Mouse (Mus musculus): ENCODE data around the gene Glg1. TPM values are rescaled to one million over a fixed set of nuclear protein-coding genes. Genes with fewer than 3 reads are reported as not detected.

Gene Glg1
- polyA plus RNA-seq, 1 experiment from 2014 or later: 75.3 TPM

DNA sequence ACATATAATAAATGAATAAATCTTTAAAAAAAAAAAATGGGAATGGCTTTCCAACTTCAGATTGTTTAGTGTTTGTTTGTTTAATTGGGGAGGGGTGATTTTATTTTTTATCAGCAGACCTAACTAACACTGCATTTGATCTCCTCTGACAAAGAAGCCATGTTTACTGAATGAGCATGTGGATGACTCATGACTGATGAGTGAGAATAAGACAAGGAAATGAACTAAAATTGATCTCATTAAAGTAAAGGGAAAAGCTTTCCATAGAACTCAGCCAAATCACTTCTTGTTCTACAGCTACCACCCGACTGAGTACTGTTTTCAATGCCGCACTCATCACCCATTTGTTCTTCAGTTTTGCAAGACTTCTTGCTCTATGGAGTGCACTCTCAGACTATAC lies 25.3 kb downstream of the Glg1 start:
- ATAC-seq (ENCODE audit: low FRiP score): no peak

DNA sequence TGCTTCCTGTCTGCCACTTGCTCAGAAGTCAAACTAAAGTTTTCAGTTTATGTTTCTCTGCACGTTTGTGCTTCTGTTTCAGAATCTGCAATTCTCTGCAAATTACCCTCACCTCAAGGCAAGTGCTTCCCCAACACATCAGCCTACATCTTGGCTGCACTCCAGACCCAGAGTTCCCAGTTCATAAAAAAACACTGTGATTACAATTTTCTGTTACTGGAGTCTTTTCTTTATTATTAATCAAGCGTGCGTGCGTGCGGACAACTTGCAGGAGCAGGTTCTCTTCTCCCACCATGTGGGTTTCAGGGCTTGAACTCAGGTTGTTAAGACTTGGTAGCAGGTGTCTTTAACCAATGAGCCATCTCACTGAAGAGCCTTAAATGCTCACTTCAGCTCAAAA lies 34.9 kb downstream of the Glg1 start:
- Histone ChIP-seq H3K9me3 (ENCODE audit: control insufficient read depth, low read length) (no peaks in the 10 kb centered on the region), H3K36me3 (ENCODE audit: control insufficient read depth, insufficient read depth, low read length) (no peaks in the 10 kb centered on the region), H3K4me2 (replicated peaks; ENCODE audit: low read depth, low read length) (no peak overlapping the region), H3K27ac (ENCODE audit: low read depth, low read length) (no peak overlapping the region), H3K4me1 (replicated peaks; ENCODE audit: control insufficient read depth, insufficient read depth, low read length) (no peaks in the 10 kb centered on the region), H3K9ac (ENCODE audit: low read depth, low read length) (no peak overlapping the region), H3K27me3 (ENCODE audit: control insufficient read depth, insufficient read depth, low read length) (no peaks in the 10 kb centered on the region), H3K4me3 (ENCODE audit: low read depth, low read length) (no peak overlapping the region)
- 87% methylated on average over 5 of the region's 5 CpGs for WGBS
- DNase-seq (ENCODE audit: low spot score) (no peak), ATAC-seq (ENCODE audit: low FRiP score) (no peak)

More for the DNA sequence above, 25.3 kb downstream of the Glg1 start:
- no peaks in the 10 kb centered on the region for H3K4me1 ChIP-seq (replicated peaks; ENCODE audit: control insufficient read depth, insufficient read depth, low read length)
- H3K36me3 ChIP-seq (ENCODE audit: control insufficient read depth, insufficient read depth, low read length): no peaks in the 10 kb centered on the region
- H3K27ac ChIP-seq (ENCODE audit: low read depth, low read length): no peak overlapping the region
- no peak for DNase-seq (ENCODE audit: low spot score)
- no peaks in the 10 kb centered on the region for H3K9me3 ChIP-seq (ENCODE audit: control insufficient read depth, low read length)
- H3K4me2 ChIP-seq (replicated peaks; ENCODE audit: low read depth, low read length): no peak overlapping the region
- 99% methylated on average over 2 of the region's 2 CpGs for WGBS
- H3K9ac ChIP-seq (ENCODE audit: low read depth, low read length): no peak overlapping the region
- no peaks in the 10 kb centered on the region for H3K27me3 ChIP-seq (ENCODE audit: control insufficient read depth, insufficient read depth, low read length)
- H3K4me3 ChIP-seq (ENCODE audit: low read depth, low read length): no peak overlapping the region

GRCm38 (mm10) chr8:111218107-111218506 lies 40.9 kb downstream of the Glg1 start:
- Histone ChIP-seq H3K27me3 (ENCODE audit: control insufficient read depth, insufficient read depth, low read length) (no peaks in the 10 kb centered on the region), H3K27ac (ENCODE audit: low read depth, low read length) (no peak overlapping the region), H3K4me3 (ENCODE audit: low read depth, low read length) (no peak overlapping the region), H3K4me2 (replicated peaks; ENCODE audit: low read depth, low read length) (no peak overlapping the region), H3K4me1 (replicated peaks; ENCODE audit: control insufficient read depth, insufficient read depth, low read length) (no peaks in the 10 kb centered on the region), H3K9ac (ENCODE audit: low read depth, low read length) (no peak overlapping the region), H3K36me3 (ENCODE audit: control insufficient read depth, insufficient read depth, low read length) (no peaks in the 10 kb centered on the region), H3K9me3 (ENCODE audit: control insufficient read depth, low read length) (no peaks in the 10 kb centered on the region)
- ATAC-seq (ENCODE audit: low FRiP score) (no peak), DNase-seq (ENCODE audit: low spot score) (no peak)
- 81% methylated on average over 3 of the region's 3 CpGs for WGBS

DNA sequence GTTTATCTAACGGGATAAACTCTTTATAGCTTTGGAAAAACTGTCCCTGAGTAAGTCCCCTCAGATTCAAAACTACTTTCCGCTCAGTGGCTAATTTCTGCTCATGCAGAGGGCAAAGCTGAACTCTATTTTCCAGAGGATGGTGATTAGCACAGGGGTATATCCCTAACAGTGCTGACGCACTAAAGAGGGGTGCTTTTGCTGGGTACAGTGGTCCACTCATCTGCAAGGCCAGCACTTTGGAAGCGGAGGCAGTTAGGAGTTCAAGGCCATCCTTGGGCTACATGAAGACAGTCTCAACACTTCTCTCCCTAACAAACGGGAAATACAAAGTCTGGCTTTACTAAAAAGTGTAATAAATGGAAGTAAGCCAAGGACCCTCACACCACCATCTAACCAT lies 45.6 kb downstream of the Glg1 start:
- Histone ChIP-seq H3K36me3 (ENCODE audit: control insufficient read depth, insufficient read depth, low read length) (no peaks in the 10 kb centered on the region), H3K27ac (ENCODE audit: low read depth, low read length) (no peak overlapping the region), H3K4me2 (replicated peaks; ENCODE audit: low read depth, low read length) (no peak overlapping the region), H3K4me1 (replicated peaks; ENCODE audit: control insufficient read depth, insufficient read depth, low read length) (no peaks in the 10 kb centered on the region), H3K27me3 (ENCODE audit: control insufficient read depth, insufficient read depth, low read length) (no peaks in the 10 kb centered on the region), H3K9ac (ENCODE audit: low read depth, low read length) (no peak overlapping the region), H3K4me3 (ENCODE audit: low read depth, low read length) (no peak overlapping the region), H3K9me3 (ENCODE audit: control insufficient read depth, low read length) (no peaks in the 10 kb centered on the region)
- ATAC-seq (ENCODE audit: low FRiP score) (no peak), DNase-seq (ENCODE audit: low spot score) (no peak)
- WGBS: 92% methylated on average over 5 of the region's 5 CpGs

DNA sequence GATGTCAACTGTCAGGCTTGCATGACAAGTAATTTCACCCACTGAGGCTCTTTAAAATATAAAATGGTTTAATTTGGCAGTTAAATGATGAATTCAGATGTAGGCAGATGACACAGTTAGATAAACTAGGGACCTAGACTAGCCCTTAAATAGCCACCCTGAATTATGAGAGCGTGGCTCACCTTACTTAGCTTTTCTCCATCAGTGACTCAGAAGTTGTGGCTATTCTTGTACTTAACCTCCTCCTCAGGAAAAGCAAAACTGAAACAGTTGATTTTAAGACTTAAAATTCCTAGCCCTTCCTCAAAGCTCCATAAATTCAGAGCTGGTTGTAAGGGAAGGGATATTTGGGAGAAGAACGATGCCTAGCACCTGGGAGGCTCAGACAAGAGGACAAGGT lies 47.8 kb downstream of the Glg1 start:
- no peaks in the 10 kb centered on the region for H3K36me3 ChIP-seq (ENCODE audit: control insufficient read depth, insufficient read depth, low read length)
- WGBS: 100% methylated on average over 2 of the region's 2 CpGs
- no peak overlapping the region for H3K27ac ChIP-seq (ENCODE audit: low read depth, low read length)
- no peak overlapping the region for H3K9ac ChIP-seq (ENCODE audit: low read depth, low read length)
- no peaks in the 10 kb centered on the region for H3K27me3 ChIP-seq (ENCODE audit: control insufficient read depth, insufficient read depth, low read length)
- H3K4me3 ChIP-seq (ENCODE audit: low read depth, low read length): no peak overlapping the region
- no peak for ATAC-seq (ENCODE audit: low FRiP score)
- H3K9me3 ChIP-seq (ENCODE audit: control insufficient read depth, low read length): no peaks in the 10 kb centered on the region
- H3K4me1 ChIP-seq (replicated peaks; ENCODE audit: control insufficient read depth, insufficient read depth, low read length): no peaks in the 10 kb centered on the region
- no peak overlapping the region for H3K4me2 ChIP-seq (replicated peaks; ENCODE audit: low read depth, low read length)
- DNase-seq (ENCODE audit: low spot score): no peak

DNA sequence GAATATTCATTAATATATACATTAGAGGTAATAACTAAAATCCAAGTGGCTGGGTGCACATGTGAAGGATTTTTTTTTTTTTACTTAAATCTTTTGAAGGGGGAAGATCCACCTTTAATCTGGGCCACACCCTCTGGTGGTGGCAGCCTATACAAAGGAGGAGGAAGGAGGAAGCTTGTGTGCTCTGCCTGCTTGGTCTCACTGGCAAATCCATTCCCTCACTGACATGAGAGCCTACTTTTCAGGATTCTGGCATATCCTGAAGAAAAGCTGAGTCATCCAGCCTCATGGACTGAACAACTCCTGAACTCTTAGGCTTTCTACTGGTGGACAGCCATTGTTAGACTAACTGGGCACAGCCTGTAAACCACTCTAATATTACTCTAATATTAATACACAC lies 49.1 kb downstream of the Glg1 start:
- H3K4me2 ChIP-seq (replicated peaks; ENCODE audit: low read depth, low read length): no peak overlapping the region
- H3K4me3 ChIP-seq (ENCODE audit: low read depth, low read length): no peak overlapping the region
- no peak overlapping the region for H3K9ac ChIP-seq (ENCODE audit: low read depth, low read length)
- H3K9me3 ChIP-seq (ENCODE audit: control insufficient read depth, low read length): no peaks in the 10 kb centered on the region
- ATAC-seq (ENCODE audit: low FRiP score) (no peak), DNase-seq (ENCODE audit: low spot score) (no peak)
- H3K27me3 ChIP-seq (ENCODE audit: control insufficient read depth, insufficient read depth, low read length): no peaks in the 10 kb centered on the region
- no peak overlapping the region for H3K27ac ChIP-seq (ENCODE audit: low read depth, low read length)
- H3K4me1 ChIP-seq (replicated peaks; ENCODE audit: control insufficient read depth, insufficient read depth, low read length): no peaks in the 10 kb centered on the region
- no peaks in the 10 kb centered on the region for H3K36me3 ChIP-seq (ENCODE audit: control insufficient read depth, insufficient read depth, low read length)

GRCm38 (mm10) chr8:111206321-111206720 lies 52.7 kb downstream of the Glg1 start:
- no peak overlapping the region for H3K9ac ChIP-seq (ENCODE audit: low read depth, low read length)
- no peak overlapping the region for H3K27ac ChIP-seq (ENCODE audit: low read depth, low read length)
- no peak for DNase-seq (ENCODE audit: low spot score)
- no peaks in the 10 kb centered on the region for H3K4me1 ChIP-seq (replicated peaks; ENCODE audit: control insufficient read depth, insufficient read depth, low read length)
- no peak overlapping the region for H3K4me3 ChIP-seq (ENCODE audit: low read depth, low read length)
- H3K36me3 ChIP-seq (ENCODE audit: control insufficient read depth, insufficient read depth, low read length): no peaks in the 10 kb centered on the region
- no peak for ATAC-seq (ENCODE audit: low FRiP score)
- 91% methylated on average over 6 of the region's 6 CpGs for WGBS
- no peak overlapping the region for H3K4me2 ChIP-seq (replicated peaks; ENCODE audit: low read depth, low read length)
- no peaks in the 10 kb centered on the region for H3K9me3 ChIP-seq (ENCODE audit: control insufficient read depth, low read length)
- no peaks in the 10 kb centered on the region for H3K27me3 ChIP-seq (ENCODE audit: control insufficient read depth, insufficient read depth, low read length)

DNA sequence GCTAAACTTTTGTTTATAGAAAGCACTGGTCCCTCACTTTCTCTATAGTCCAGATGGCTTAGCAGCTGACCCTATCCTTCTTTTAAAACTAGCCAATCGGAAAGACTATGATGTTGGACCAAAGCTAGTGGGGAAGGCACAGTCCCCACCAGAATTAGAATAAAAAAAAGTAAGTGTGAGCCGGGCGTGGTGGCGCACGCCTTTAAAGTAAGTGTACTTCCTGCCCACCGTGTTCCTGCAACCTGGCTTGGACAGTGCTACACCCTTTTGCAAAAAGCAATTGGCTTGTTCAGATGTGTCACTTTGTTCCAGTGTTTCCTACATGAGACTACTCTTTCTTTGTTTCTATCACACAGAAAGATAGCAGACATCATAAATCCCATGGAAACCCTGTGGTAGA lies 54.0 kb downstream of the Glg1 start:
- DNase-seq (ENCODE audit: low spot score) (no peak), ATAC-seq (ENCODE audit: low FRiP score) (no peak)
- WGBS: 91% methylated on average over 6 of the region's 6 CpGs
- H3K27ac ChIP-seq (ENCODE audit: low read depth, low read length): no peak overlapping the region
- H3K4me3 ChIP-seq (ENCODE audit: low read depth, low read length): no peak overlapping the region
- no peak overlapping the region for H3K4me2 ChIP-seq (replicated peaks; ENCODE audit: low read depth, low read length)
- H3K36me3 ChIP-seq (ENCODE audit: control insufficient read depth, insufficient read depth, low read length): no peaks in the 10 kb centered on the region
- H3K4me1 ChIP-seq (replicated peaks; ENCODE audit: control insufficient read depth, insufficient read depth, low read length): no peaks in the 10 kb centered on the region
- no peak overlapping the region for H3K9ac ChIP-seq (ENCODE audit: low read depth, low read length)
- H3K9me3 ChIP-seq (ENCODE audit: control insufficient read depth, low read length): no peaks in the 10 kb centered on the region
- H3K27me3 ChIP-seq (ENCODE audit: control insufficient read depth, insufficient read depth, low read length): no peaks in the 10 kb centered on the region

- WGBS: 95% methylated on average over 2 of the region's 2 CpGs
- no peaks in the 10 kb centered on the region for H3K27me3 ChIP-seq (ENCODE audit: control insufficient read depth, insufficient read depth, low read length)
- H3K36me3 ChIP-seq (ENCODE audit: control insufficient read depth, insufficient read depth, low read length): no peaks in the 10 kb centered on the region
- H3K27ac ChIP-seq (ENCODE audit: low read depth, low read length): no peak overlapping the region
- no peak for DNase-seq (ENCODE audit: low spot score)
- H3K9ac ChIP-seq (ENCODE audit: low read depth, low read length): no peak overlapping the region
- H3K4me1 ChIP-seq (replicated peaks; ENCODE audit: control insufficient read depth, insufficient read depth, low read length): no peaks in the 10 kb centered on the region
- H3K4me2 ChIP-seq (replicated peaks; ENCODE audit: low read depth, low read length): no peak overlapping the region
- no peak for ATAC-seq (ENCODE audit: low FRiP score)
- no peak overlapping the region for H3K4me3 ChIP-seq (ENCODE audit: low read depth, low read length)
- no peaks in the 10 kb centered on the region for H3K9me3 ChIP-seq (ENCODE audit: control insufficient read depth, low read length)
These were observed 55.7 kb downstream of the Glg1 start for GRCm38 (mm10) chr8:111203341-111203740.
